Mouse (Mus musculus) erythroblast, adult 5-6 weeks (primary cell): ENCODE measurements around the gene Zfp189. TPM values are rescaled to one million over a fixed set of nuclear protein-coding genes. Genes with fewer than 3 reads are reported as not detected.
"Not testable (repeated sequence)": the region's sequence is repeated elsewhere in the genome, so short reads cannot be mapped to it uniquely, and the experiment has no call there.

Source experiments
- ATAC-seq: replicated peaks from 2 replicates; pipeline ENCODE4 v1.8.0; 2016; ENCODE audit warnings: moderate number of reproducible peaks, mild to moderate bottlenecking, moderate TSS enrichment, inconsistent platforms; ENCODE audit not compliant: poor library complexity, low FRiP score, severe bottlenecking
- total RNA-seq, 2 experiments: library from RNA; stranded (forward) in 1 of 2; stranded (reverse) in 1 of 2; fragments of 150-400 nt in 1 of 2; fragments of 200-764, 138-1000 nt in 1 of 2; gene quantifications; 2 replicates each; pipeline versions ENCODE4 v1.2.3 to v1.2.4; 2015 to 2017; ENCODE audit warnings: low replicate concordance in 2 of 2

The Zfp189 gene
- total RNA-seq (2015; ENCODE audit: low replicate concordance) (4.4 TPM in 1 of 2 replicates, not detected in the other), total RNA-seq (2017; ENCODE audit: low replicate concordance) (3.3 TPM in 1 of 2 replicates, not detected in the other)

DNA sequence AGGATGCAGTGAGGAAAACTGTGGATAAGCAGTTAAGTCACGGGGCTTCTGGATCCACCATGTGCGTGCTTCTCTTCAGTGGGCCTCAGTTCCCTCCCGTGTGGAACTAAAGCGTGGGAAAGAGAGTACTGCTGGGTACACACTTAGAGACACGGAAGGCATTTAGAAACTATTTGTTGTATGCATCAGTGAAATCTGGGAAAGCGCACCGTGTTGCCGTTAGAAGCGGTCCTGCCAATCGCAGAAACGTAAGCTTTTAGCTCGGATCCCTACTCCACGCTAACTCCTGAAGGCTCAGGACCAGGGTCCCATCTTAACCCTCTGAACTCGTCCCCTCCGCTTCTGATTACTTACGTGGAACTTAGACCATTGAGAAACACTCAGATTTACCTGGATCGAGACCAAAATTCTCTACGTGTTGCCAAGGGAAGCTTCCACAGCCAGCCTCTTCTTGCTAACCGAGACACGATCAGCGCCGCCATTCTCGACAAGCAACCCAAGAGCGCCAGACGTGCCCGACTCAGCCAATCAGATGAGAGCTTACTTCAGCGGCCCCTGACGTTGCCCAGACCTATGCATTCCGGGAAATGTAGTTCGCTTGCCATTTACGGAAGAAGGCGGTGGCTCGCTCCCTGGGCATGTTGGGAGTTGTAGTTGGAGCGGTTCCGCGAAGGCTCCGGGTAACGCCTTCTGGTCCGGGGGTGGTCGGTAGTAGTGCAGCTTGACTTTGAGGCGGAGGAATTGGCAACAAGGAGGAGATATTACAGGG lies at the start of gene Zfp189, which contains the start of gene Mrpl50:
Gene Zfp189 (plus strand): TSS at position 605 of the 769 bp plus-strand sequence.
Gene Mrpl50 (minus strand): TSS at position 522 of the 769 bp plus-strand sequence.
- peak; percentile 96 for ATAC-seq

DNA sequence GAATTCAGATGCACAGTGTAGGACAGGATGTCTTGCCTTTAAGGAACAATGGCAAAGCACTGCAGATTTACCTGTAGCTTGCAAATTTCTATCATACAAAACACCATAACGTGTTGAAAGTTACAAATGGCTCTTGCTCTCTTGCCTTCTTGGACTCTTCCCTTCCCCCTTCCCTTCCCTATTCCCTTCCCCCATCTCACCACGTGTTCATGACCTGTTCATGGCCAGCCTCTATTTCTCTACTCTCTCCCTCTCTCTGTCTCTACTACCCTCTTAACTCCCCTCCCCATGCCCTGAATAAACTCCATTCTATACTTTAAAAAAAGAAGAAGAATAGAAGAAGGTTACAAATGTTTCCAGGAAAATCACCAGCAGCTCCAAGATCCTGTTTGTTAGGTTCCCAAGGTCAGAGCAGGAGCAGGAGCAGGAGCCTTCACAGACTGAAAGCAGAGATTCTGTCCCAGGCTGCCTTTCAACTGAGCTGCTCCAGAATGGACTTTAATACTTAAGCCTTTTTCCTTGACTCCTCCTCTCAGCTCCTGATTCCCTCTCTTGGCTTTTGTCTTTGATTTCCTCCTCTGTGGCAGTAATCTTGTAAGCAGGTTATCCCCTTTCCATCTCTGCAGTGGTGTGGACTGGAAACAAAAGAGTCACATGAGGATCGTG lies 47.4 kb upstream of the Zfp189 start, which contains the start of gene Acnat1:
Gene Acnat1 (minus strand): TSS at position 478 of the 666 bp plus-strand sequence.
- ATAC-seq: no peak

DNA sequence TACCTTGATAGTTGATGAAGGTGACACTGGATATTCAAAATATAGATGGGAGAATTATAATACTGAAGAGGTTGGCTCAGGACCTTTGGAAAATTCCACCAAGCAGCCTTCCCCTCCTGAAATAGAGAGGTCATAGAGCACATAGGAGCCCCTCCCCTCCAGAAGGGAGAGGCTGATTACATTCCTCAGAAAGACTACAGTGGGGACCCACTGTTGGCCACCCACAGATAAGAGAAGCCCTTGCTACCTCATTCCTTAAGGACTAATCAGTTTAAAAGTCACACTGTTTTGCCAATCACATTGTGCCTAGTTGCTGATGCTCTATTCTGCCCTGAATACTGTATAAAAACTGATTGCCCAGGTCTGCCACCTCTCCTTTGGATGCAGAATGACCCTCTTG lies 46.4 kb upstream of the Zfp189 start:
- ATAC-seq: 0 out of 2 replicates have a peak, but pooled peaks have one; percentile 26

GRCm38 (mm10) chr4:49478118-49478877 lies 42.7 kb upstream of the Zfp189 start:
- peak; percentile 98 for ATAC-seq

GRCm38 (mm10) chr4:49479035-49479434 lies 41.9 kb upstream of the Zfp189 start:
- ATAC-seq: not testable (repeated sequence)

GRCm38 (mm10) chr4:49480104-49480760 lies 40.7 kb upstream of the Zfp189 start:
- no peak for ATAC-seq

- ATAC-seq: no peak
Observed at GRCm38 (mm10) chr4:49480896-49481295, 40.1 kb upstream of the Zfp189 start.

GRCm38 (mm10) chr4:49485442-49485841 lies 35.5 kb upstream of the Zfp189 start:
- ATAC-seq: no peak

DNA sequence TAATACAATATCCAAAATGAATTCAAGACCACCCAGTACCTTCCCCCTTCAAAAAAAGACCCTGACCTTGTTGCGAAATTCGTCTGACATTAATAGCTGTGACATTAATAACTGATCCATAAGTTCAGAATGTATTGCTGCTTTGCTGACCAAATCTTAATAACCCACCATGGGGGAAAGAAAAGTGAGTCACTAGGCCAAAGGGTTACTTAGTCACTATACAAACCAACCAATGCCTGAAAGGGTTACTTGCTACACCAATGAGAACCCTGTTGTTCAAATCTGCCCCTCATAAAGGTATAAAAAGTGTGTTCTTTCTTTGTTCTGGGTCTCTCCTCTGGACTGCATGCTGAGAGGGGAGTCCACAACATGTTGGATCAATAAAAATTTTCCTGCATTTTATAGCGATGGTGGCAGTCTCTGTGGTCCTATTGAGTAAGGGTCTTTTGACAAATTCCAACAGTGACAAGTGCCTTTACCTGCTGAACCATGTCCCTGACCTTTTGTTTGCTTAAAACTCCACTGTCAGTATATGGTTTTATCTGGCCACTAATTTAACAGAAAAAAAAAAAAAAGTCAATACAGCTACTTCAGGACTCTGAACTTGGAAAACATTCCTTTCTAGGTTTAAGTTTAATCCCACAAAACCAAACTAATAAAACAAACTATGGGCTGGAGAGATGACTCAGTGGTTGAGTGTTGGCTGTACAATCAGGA lies 34.9 kb upstream of the Zfp189 start:
- not testable (repeated sequence) for ATAC-seq

GRCm38 (mm10) chr4:49503563-49503962 lies 17.4 kb upstream of the Zfp189 start:
- no peak for ATAC-seq

GRCm38 (mm10) chr4:49506386-49506785 lies 14.6 kb upstream of the Zfp189 start, which contains the start of gene Baat:
Baat (minus strand) TSS chr4:49506557.
- ATAC-seq: no peak

DNA sequence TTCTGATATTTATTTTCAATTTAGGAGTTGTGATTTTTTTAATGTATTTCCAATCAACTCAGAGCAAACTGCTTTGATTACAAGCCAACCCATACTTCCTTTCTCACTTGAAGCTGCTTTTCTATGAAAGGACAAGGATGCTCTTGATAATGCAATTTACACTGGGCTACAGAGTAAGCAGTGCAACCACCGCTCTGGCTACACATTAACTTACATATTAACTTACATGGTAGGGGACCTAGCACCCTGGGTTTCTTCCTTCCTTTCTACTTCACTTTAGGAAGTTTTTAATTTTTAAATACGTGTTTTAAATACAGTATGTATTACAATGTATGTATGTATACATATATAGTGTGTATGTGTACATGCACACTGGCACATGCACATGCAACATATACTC lies 11.8 kb upstream of the Zfp189 start:
- ATAC-seq: no peak

GRCm38 (mm10) chr4:49510236-49510835 lies 10.6 kb upstream of the Zfp189 start:
- ATAC-seq: not testable (repeated sequence)

DNA sequence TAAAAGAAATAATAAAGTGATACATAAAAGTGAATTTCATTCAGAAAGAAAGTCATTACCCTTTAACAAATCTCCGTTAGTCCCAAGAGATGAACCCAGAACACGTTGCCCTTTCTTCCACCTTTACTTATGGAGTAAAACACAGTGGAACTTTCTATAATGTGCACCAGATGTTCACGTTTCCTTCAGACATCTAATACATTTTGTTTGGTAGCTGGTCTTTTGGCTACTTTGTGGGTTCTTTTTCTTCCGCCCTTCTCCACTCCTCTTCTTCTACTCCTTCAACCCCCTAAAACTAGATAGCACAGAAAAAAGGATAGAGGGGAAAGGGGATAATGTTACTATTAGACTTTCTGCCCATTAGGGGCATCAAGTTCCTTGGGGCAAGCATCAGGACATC lies 8.3 kb upstream of the Zfp189 start:
- no peak for ATAC-seq

DNA sequence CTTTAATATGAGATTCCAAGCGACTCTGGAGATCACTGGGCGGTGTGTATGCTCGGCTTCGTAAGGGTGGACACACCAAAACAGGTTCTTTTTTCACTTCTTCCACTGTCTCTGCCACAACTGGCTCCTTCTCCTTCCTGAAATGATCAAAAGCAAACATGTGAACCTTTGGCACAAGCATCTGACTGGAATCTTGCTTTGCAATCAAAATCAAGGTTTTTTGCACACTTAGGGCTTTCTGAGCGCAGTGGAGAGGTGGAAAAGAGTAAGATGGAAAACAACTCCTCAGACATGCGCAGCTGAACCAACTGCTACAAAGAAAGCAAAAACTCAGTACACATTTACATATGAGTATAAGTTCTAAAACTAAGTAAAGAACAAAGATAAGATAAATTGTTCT lies 6.5 kb upstream of the Zfp189 start:
- ATAC-seq: no peak

DNA sequence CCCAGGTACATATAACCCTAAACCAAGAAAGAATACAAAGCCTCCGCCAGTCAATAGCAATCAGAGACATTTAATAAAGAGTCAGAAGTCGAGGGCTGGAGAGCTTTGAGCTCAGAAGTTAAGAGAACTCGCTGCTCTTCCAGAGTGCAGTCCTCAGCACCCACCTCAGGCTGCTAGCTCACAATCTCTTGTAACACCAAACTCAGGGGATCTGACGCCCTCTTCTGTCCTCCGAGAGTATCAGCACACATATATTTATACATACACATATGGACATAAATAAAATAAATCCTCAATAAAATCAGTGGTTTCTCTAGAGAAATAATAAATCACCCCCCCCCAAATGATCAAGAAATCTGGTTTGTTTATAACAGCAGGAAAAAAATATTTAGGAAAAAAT lies 1.5 kb upstream of the Zfp189 start:
- no peak for ATAC-seq

DNA sequence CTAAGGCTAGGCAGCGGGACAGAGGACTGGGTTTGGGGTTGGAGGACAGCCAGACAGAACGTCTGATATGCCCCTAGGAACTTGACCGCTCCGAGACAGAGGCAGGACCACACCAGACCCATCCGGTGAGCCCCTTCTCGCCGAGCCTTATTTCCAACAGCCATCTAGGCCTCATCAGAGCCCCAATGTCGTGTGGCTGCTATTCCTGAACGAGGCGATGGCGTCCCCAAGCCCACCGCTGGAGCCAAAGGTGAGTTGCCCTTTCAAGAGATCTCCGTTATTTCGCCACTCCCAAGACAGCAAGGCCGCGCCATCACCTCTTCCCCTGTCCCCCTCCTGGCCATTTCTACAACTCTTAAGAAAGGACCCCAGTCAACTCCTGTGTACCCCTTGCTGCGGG lies 370 bp downstream of the Zfp189 start:
- ATAC-seq: peak; percentile 27

GRCm38 (mm10) chr4:49522576-49522975 lies 1.6 kb downstream of the Zfp189 start:
- ATAC-seq: no peak

- ATAC-seq: no peak
Observed at GRCm38 (mm10) chr4:49535036-49535435, 14.1 kb downstream of the Zfp189 start.
